Mouse (Mus musculus): Measurements from ENCODE around the gene Wfdc16.

The Wfdc16 gene

DNA sequence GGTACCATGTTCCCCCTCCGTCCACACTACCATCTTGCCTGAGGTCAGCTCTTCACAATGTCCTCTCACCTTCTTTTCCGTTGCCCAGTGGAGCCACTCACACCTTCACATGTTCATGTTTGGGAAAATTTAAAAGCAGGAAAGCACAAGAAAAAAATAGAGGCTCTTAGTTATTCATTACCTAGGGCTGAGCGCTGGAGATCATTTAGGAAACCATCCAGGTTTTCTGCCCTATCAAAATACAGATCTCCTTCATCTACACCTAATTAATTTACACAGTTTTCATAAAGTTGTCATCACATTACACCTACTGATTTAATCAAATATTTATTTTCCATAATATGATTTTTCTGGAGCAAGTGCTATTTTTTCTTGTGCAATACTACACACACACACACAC lies at the start of gene Wfdc16:
TSS of gene Wfdc16 (minus strand) at position 101 of the 400 bp plus-strand sequence.
- DNase-seq: peak; percentile 28

DNA sequence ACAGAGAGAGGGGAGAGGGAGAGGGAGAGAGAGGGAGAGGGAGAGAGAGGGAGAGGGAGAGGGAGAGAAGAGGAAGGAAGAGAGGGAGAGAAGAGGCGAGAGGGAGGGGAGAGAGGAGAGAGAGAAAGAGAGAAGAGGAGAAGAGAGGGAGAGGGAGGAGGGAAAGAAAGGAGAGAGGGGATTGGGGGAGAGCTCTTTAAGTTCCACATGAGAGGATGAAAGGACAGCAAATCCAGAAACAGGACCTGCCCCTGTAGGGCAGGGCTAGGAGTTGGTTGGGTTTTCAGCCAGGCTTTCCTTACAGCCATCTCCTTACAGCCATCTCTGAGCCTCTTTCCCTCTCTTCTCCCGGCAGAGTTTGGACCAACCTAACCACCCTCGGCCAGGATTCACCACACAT lies 46.2 kb upstream of the Wfdc16 start, which contains the start of gene Wfdc13:
TSS of gene Wfdc13 (plus strand) at position 301 of the 400 bp plus-strand sequence.
- no peak for DNase-seq

DNA sequence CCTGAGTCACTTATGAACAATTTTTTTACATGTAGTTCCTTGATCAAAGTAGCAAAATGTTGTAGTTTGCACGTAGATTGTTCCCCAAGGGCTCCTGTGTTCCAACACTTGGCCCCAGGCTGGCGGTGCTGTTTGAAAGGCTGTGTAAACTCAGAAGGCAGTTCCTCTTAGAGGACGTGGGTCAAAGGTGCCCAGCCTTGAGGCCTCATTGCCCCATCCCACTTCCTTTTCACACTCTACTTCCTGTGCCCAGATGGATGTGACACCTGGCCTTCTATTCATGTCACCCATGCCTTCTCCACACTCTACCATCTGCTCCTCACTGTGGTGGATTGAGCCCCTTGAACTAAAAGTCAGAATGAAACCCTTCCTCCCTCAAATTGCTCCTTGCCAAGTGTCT lies 41.3 kb upstream of the Wfdc16 start:
- no peak for DNase-seq

DNA sequence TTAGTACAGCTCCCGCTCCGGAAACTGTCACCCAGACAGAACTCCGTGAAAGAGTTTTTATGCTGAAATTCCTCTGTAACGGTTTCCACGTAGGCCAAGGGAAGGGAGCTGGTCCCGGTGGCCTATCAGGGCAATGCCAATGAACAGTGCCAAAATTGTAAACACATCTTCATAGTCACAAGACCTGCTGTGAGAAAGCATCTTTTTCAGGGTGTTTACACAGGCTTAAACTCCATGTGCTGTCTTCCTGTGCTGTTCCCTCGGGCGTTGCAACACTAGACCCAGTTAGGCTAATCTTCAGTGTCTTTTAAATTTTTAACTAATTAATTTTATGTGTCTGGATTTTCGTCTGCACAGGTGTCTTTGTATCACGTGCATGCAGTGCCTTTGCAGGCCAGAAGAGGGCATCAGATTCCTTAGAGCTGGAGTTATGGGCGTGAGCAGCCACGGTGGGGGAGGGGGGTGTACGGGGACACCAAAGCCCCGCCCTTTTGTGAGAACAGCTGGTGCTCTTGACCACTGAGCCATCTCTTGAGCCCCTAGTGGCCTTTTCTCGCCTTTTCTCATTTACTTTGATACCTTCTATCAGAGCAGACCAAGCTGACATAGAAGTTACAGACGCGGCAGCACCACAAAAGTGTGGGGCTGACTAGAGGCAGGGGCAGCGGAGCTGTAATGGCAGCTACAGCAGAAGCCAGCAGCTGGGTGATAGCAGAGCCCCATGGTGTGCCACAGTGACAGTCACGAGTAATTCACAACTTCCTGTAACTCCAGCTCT lies 40.4 kb upstream of the Wfdc16 start:
- DNase-seq: peak; percentile 89

DNA sequence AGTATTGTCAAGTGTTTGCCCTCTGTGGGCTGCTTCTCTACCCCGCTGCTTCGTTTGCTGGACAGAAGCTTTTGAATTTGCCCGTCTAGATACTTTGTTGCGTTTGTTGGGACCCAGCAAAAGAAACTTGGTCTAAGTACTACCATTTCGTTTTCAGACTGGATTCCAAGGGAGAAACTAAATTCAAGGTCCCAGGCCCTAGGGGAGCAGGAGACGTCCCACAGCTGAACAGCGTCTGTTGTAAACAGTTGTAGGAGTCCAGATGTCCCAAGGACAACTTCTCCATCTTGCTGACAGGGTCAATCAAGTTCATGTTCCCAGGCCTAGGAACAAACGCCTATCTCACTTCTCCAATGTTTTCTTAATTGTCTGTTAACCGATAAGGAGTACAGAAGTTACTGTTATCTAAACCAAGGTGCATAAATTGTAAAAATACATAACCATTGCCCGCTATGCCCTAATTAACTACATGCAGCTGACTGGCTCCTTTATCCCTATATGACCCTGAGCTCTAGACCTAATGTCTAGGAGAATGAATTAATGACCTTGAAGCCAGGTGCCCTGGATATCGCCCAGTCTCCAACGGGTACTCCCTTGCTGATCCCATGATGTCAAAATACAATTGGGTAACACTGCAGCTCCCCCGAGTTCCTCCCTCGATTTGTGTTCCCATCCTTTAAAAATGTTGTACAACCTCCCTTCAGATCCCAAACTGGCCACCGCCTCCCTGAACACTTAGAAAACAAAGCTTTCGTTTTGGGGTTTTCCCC lies 38.5 kb upstream of the Wfdc16 start:
- no peak for DNase-seq

DNA sequence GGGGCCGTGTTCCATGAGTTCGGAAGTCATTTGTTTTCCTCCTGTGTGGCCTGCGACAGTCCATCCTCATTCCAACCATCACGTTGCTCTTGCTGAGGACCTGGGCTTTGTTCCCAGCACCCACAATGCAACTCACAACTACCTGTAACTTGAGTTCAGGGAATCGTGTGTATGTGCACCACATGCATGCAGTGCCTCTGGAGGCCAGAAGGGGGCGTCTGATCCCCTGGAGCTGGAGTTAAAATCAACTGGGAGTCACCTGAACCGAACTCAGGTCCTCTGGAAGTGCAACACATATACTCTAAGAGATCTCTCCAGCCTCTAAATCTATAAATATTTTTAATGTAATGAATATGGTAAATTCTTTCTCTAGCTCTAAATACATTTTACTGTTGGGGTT lies 37.5 kb upstream of the Wfdc16 start:
- DNase-seq: no peak

DNA sequence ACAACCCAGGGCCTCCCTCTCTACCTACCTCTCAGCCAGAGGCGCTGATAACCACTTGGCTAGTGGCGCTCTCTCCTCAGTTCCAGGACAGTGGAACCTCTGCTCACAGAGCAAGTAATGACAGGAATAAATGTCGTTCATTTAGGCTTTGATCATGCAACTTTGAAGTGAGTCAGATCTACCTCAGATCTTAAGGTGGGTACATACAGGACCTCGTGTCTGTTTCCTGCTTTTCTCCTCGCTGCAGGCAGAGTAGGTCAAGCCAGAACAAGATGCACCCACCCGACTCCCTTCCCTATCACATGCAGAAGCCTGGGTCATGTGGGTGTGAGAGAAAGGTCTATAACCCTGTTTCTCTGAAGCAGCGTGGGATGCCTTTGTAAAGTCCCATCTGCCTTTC lies 35.4 kb upstream of the Wfdc16 start, which contains the start of gene Wfdc11:
TSS of gene Wfdc11 (minus strand) at position 101 of the 400 bp plus-strand sequence.
- no peak for DNase-seq

DNA sequence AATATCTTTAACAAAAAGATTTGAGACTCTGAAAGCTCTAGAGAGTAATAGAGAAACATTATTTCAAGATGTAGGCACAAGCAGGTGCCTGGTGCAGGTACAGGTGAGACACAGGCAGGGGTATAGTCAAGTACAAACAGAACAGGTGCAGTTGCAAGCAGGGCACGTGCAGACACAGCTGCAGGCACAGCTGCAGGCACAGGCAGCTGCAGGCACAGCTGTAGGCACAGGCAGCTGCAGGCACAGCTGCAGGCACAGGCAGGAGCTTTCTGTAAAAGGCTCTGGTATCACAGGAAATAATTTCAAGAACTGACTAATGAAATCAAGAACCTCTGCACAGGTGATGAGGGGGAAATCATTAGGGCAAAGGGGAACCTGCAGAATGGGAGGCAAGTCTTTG lies 32.3 kb upstream of the Wfdc16 start:
- no peak for DNase-seq

DNA sequence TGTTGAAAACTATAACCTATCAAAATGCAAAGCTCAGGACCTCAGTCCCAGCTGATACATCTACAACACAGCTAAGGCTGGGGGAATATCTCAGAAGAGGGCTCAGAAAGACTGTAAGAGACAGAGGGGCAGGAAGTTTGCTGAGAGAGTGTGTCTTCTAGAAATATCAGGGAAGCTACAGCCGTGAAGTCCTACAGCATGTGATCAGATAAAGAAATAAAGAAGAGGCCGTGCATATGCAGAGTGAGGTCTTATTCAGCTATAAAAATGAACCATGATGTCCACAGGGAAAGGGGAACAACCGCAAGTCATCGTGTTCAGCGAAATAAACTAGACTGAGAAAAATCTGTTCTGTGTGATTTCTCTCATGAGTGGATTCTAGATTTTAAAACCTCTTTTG lies 31.7 kb upstream of the Wfdc16 start:
- no peak for DNase-seq

DNA sequence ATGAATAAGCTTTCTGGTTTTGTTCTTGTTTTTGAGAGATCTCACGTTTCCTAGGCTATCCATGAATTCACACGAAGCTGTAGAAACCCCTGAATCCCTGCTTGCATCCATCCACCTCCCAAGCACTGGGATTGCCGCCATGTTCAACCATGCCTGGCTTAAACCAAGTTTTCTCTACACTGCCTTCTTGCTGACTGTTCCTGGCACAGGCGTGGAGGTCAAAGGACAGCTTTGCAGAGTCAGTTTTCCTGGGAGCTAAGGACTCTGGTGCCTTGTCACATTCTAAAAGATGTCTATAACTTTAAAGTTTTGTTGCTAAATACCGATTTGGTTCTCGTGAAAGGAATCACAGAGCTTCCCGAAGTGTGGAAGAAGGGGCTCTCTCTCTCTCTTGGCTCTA lies 26.3 kb upstream of the Wfdc16 start:
- DNase-seq: peak; percentile 51

DNA sequence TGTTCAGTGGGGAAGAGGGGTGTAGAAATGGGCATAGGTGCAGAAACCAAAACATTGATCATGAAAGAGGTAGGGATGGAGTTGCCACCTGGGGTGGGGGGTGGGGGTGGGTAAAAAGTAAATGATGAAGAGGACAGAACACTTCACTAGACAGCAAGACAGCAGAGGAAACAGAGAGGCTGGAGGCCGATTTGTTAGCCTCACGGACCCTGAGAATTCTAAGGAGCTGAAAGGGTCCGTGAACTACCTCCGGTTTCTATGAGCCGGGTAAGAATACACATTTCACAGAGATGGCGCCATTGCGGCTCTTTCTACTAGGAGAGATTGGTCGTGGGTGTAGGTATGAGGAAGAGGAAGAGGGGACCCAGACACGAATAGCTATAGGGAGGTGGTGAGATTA lies 17.9 kb upstream of the Wfdc16 start, which contains the start of gene Wfdc9:
TSS of gene Wfdc9 (minus strand) at position 101 of the 400 bp plus-strand sequence.
- no peak for DNase-seq

DNA sequence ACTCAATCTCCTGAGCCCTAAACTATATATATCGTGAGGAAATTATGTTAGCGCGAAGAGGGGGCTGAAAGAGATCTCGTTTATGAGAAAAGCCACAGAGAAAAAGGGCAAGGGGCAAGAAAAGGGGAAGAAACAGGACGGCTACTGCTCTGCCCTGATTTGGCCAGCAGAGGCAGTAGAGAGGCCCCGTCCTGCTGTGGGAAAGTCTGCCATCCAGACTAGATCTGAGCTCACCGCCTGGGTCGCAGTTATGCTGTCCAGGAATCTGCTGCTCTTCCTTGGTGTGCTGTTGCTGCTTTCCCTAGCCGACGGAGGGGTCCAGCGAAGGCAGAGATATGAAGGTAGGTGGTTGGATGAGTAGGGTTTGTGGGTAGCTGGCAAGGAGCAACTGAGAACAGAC lies 17.3 kb upstream of the Wfdc16 start, which contains the start of gene Wfdc10:
TSS of gene Wfdc10 (plus strand) at position 189 of the 400 bp plus-strand sequence.
- peak; percentile 47 for DNase-seq

DNA sequence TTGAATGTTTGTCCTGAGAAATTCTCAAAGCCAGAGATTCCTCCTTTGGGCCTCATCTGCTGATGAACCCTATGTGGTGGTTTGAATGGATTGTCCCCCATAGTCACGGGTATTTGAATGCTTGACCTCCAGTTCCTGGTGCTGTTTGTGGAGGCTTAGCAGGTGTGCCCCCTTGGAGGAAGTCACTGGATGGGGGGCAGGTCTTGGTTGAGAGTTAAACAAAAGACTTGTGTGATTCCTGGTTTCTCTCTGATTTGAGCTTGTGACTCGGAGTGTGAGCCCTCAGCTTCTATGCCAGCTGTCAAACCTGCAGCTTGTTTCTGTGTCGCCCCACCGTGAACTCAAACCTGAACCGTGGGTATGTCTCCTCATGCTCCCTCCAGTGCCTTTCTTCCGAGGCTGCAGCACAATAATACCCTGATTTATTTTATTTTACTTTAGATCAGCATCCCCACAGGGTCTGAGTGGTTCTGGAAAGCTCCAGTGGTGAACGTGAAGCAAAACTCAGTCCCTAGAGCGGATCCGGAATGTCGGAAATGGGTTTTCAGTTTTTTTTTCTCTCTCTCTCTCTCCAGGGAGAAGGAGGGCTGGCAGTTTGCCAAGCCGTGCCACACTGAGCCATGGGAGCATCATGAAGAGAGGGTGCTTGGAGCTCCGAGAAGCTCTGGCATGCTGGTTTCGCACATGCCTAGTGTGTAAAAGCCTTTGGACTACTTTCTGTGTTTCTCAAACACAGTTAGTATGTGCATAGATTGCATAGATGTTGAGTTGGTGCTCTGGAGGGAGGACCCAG lies 3.5 kb upstream of the Wfdc16 start:
- DNase-seq: peak; percentile 7

DNA sequence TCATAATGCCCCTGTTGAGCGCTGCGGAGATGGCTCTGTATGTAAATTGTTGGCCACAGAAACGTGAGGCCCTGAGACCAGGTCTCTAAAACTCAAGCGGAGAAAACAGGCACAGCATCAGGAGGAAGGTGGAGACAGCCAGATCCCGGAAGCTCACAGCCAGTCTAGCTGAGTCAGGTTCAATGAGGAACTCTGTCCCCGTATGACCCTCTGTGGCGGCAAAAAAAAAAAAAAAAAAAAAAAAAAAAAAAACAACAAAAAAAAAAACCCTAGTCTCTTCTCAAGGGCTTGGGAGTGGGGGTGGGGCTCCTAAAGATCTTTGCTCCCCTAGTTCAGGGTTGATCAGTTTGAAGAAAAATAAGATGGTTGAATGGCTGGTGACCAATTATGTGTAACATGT lies 2.5 kb upstream of the Wfdc16 start:
- DNase-seq: peak; percentile 60

DNA sequence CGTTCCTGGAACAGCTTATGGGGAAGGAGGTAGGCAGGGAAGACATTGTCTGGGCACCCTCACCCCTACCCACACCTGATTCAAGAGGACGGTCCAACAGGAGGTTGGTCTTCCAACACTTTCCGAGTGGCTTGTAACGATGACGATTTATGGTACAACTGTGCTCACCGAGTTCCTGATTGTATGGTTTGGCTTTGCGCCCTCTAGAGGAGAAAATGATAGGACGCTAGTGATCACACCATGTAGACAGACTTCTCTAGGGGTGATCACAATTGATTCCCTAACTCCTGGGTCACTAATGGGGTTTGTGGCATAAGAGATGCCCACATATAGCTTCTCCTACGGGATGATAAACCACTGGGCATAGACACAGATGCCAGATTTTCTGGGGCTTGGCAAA lies 3.3 kb downstream of the Wfdc16 start:
- peak; percentile 7 for DNase-seq

DNA sequence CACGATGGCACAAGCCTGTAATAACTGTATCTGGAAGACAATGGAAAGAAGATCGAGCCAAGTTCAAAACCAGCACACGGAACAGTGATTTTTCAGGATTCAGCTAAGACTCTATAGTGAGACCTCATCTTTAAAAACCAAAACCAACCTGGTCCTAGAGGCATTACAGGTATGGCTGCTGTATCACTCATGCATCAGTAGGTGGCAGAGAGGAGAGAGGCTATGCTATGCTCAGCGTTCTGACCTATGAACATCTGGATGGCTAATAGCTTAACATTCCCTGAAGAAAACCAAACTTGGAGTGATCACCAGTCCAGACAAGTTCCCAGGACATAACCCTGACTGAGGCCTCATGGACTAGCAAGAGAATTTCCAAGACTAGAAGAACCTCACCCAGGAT lies 16.8 kb downstream of the Wfdc16 start:
- DNase-seq: peak; percentile 5

DNA sequence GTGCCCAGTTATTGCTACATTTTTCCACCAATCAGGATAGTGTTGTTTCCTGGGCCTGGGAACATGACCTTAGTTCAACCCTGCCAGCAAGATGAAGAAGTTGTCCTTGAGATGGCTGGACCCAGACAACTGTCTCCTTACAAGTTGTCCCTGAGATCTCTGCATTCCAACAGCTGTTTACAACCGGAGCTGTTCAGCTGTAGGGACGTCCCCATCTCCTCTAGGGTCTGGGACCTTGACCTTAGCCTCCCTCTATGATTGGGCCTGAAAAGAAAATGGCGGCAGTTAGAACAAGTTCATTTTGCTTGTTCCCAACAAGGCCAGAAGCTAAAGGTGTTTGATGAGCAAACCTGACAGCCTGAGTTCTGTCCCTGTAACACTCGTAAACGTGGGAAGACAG lies 19.5 kb downstream of the Wfdc16 start:
- no peak for DNase-seq

DNA sequence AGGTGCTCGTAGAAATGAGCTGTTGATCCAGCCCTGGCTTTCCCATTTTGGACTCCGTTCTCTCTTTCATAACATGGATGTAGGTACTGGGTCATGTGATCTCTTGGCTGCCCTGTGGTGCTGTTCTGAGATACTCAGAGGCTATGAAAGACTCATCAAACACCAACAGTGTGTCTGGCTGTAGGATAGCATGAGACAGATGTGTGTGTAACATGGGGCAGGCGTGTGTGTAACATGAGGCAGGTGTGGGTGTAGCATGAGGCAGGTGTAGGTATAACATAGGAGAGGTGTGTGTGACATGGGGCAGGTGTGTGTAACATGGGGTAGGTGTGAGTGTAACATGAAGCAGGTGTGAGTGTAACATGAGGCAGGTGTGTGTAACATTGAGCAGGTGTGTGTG lies 23.2 kb downstream of the Wfdc16 start:
- no peak for DNase-seq

DNA sequence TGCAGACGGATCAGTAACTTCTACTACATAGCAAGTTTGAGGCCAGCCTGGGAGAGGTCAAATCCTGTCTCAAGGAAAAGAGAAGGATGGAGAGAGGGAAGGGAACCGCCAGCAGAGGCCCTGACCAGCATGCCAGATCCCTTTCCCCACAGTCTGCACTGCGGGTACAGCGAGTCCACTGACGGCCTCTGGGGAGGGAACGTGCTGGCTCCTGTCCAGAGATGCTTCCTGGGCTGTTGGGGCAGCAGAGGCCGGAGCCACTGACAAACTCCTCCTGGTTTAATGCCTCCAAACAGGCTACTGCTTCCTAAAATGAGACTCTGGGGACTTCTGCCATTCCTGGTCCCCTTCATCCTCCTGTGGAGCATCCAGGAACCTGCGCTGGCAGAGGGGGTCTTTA lies 25.1 kb downstream of the Wfdc16 start, which contains the start of the genes Wfdc6b and Wfdc8:
TSS of gene Wfdc6b (plus strand) at position 52 of the 400 bp plus-strand sequence.
TSS of gene Wfdc8 (minus strand) at position 156 of the 400 bp plus-strand sequence.
- peak; percentile 25 for DNase-seq

DNA sequence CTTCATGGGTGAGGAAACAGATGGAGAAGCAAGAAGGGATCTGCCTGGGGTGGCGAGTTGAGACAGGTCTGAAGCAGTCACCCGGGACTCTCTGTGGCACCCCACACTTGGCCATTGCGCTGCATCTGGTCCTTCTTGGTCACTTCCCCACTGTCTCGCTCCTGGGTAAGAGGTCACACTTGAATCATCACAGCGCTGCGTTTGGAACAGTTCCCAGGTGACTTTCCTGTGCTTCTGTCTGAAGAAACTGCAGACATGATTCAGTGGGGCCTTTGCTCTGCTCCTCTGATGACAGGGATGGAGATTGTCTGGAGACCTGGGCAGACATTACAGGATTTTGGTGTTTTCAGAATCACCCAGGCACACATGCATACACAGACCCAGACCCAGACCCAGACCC lies 29.8 kb downstream of the Wfdc16 start:
- DNase-seq: no peak

DNA sequence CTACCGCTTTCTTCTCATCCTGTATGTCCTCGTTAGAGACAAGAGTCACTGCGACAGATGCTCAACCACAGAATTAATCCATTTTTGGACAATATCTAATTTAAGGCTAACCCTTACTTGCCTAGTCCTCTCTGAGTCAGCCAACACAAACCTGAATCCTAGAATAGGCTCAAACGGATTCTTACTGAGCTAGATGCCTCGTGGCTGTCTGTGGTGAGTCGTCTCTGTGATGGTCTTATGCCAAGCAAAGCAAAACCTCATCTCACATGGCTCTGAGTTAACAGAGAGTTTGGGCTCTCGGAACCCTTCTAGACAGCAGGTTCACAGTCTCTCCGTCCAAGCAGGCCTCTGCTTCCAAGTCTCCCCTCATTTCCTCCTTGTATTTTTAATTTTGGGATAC lies 34.2 kb downstream of the Wfdc16 start:
- DNase-seq: no peak

DNA sequence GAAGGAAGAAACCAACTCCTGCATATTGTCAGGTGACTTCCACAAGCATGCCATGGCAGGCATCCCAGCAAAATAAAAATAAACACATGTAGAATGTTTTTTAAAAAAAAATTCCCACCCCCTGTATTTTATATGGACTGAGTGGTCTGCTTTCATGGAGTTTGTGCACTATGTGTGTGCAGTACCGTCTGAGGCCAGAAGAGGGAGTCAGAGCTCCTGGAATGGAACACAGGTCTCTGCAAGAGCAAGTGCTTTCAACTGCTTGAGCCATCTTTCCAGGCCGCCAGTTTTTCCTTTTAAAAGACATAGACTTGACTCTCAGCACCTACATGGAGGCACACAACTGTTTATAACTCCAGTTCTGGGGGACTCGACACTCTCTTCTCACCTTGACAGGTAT lies 35.1 kb downstream of the Wfdc16 start:
- no peak for DNase-seq

DNA sequence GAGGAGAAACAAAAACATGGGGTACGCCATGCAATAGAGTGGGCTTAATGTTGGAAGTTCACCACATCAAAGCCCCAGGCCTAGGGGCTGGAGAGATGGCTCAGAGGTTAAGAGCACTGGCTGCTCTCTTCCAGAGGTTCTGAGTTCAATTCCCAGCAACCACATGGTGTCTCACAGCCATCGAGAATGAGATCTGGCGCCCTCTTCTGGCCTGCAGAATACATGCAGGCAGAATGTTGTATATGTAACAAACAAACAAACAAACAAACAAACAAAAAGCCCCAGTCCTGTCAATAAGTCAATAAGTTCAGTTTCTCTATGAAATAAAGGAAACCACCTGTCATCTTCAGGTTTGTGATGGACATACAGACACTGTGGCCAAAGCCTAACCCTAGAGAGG lies 38.4 kb downstream of the Wfdc16 start:
- no peak for DNase-seq

Data from kidney, adult 9 months (tissue).